Mouse (Mus musculus) layer of hippocampus, adult 2 months (tissue): Measurements from ENCODE around the gene Trim9. TPM values are rescaled to one million over a fixed set of nuclear protein-coding genes. Genes with fewer than 3 reads are reported as not detected.

Experiments used
- DNase-seq, 2 experiments: peaks; one replicate each; pipeline ENCODE4 v3.0.0; 2022; ENCODE audit warnings: low spot score in 2 of 2
- H3K27ac ChIP-seq: fragments of 200-600 bp; 2 replicates; pipeline ENCODE4 v1.8.1; 2022
- H3K4me3 ChIP-seq: fragments of 200-600 bp; 2 replicates; pipeline ENCODE4 v1.8.1; 2022; ENCODE audit warnings: mild to moderate bottlenecking
- CTCF ChIP-seq: fragments of 200-600 bp; conservative IDR thresholded peaks from 2 replicates; pipeline ENCODE4 v1.8.1; 2022; ENCODE audit warnings: antibody characterized with exemption, mild to moderate bottlenecking, moderate library complexity
- total RNA-seq, 2 experiments: library from RNA; stranded (reverse); gene quantifications; 2 replicates each; pipeline ENCODE4 v1.2.3; 2021

The Trim9 gene
- total RNA-seq, 2 experiments from 2014 or later = 306 to 310 TPM

DNA sequence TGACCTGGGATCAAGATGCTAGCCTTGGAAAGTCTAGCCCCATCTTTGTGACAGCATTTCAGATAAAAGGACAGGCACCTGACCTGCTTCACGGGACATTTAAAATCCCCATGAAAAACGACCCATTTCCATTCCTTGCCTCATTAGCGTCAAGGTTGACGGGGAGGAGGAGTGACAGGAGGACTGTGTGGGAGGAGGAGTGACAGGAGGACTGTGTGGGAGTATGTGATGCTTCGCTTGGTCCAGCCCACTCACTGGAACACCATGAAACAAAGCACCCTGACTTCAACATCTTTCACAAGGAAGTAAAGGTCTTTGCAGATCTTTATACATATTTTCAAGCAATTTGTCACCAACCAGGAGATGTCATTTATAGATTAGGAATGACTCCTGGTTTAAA lies 139.2 kb downstream of the Trim9 start:
- DNase-seq = no peak
- TF ChIP-seq CTCF = no peak

DNA sequence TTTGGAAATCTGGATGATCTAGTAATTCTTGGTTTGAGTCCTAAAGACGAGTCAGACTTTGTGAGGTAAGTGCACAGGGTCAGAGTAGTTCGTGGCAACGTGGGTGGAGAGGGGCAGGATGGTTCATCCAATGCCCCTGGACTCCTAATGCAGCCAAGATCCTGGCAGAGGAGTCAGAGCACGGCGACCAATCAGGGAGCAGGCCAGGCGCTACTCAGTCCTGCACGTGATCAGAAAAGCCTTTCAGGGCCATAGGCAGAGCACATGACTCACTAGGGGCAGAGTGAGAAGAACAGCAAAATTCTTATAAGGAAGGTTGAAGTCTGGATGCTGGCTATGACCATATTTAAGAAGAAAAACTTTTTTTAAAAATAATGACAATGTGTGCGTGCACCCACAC lies 143.0 kb downstream of the Trim9 start:
- no peak overlapping the region for H3K27ac ChIP-seq
- no peak for TF ChIP-seq CTCF
- DNase-seq = no peak
- H3K4me3 ChIP-seq = no peak overlapping the region

More for the DNA sequence above, 139.2 kb downstream of the Trim9 start:
- Histone ChIP-seq H3K4me3 (no peak overlapping the region), H3K27ac (no peak overlapping the region)

- DNase-seq = no peak
- Histone ChIP-seq H3K4me3 (no peak overlapping the region), H3K27ac (no peak overlapping the region)
- TF ChIP-seq CTCF = peak; percentile 39
Observed at GRCm38 (mm10) chr12:70201926-70202529, 145.4 kb downstream of the Trim9 start.

DNA sequence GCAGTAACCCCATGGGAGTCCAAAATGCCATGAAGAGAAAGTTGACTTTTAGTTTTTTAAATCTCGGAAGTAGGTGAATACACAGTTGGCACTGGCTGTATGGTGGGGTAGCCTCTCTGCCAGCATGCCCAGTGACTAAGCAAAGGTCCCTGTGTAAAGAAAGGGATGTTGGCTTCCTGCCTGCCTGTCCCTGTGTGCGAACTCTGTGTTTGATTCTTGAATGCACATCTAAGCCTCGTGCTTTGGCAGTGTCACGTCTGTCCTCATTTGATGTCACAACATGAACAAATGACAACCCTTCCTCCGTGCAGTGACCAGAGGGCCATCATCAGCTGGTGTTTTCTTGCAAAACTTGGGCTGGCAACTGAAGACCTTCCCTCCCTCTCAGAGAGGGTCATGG lies 151.1 kb downstream of the Trim9 start:
- Histone ChIP-seq H3K4me3 (no peak overlapping the region), H3K27ac (no peak overlapping the region)
- DNase-seq = no peak
- TF ChIP-seq CTCF = no peak

DNA sequence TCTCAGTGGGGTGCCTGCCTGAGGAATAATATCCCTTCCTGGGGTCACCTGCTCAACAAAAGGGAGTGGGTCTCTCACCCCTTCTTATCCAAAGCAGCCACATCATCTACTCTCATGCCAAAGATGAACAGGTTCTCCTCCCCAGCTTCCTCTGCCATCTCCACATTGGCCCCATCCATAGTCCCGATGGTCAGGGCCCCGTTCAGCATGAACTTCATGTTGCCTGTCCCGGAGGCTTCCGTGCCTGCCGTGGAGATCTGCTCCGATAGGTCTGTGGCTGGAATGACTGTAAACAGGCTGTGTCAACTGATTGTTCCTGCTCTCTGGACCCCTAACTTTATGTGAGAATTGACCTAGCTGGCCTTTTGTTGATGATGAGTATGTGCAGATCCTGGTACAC lies 152.0 kb downstream of the Trim9 start:
- no peak for TF ChIP-seq CTCF
- H3K4me3 ChIP-seq = no peak overlapping the region
- DNase-seq = no peak
- H3K27ac ChIP-seq = no peak overlapping the region

Other genes with a start within 250 kb of the Trim9 start
- 10 to 100 TPM; 61.9 to 79.5 TPM for gene Nin, start 233.9 kb downstream of the Trim9 start, total RNA-seq
- not detected for gene Abhd12b, start 193.5 kb downstream of the Trim9 start, total RNA-seq
- 1 to 10 TPM; 4.2 to 4.5 TPM for gene Pygl, start 116.1 kb downstream of the Trim9 start, total RNA-seq
- 10 to 100 TPM; 29.1 to 30.2 TPM for gene Tmx1, start 105.5 kb upstream of the Trim9 start, total RNA-seq